Mouse (Mus musculus): ENCODE measurements around the gene Kti12. TPM values are rescaled to one million over a fixed set of nuclear protein-coding genes. Genes with fewer than 3 reads are reported as not detected.

Gene Kti12
- polyA plus RNA-seq, 1 experiment = 27.3 TPM

- no peaks in the 10 kb centered on the region for H3K36me3 ChIP-seq (ENCODE audit: control insufficient read depth, insufficient read depth, low read length)
- no peaks in the 10 kb centered on the region for H3K27me3 ChIP-seq (replicated peaks; ENCODE audit: control insufficient read depth, insufficient read depth, low read length)
- H3K27ac ChIP-seq (ENCODE audit: insufficient read depth, low read depth, low read length) = no peak overlapping the region
- no peak for TF ChIP-seq POLR2A (IDR thresholded peaks at IDR 0.05; ENCODE audit: low read depth, low read length)
- peak; percentile 97; the same call in 1 of the 2 replicates for TF ChIP-seq CTCF (conservative IDR thresholded peaks at IDR 0.05; ENCODE audit: insufficient read depth, insufficient read length, low read depth, low read length)
- 34% methylated on average over 10 of the region's 10 CpGs for WGBS
- peak; percentile 88 for DNase-seq
- H3K4me3 ChIP-seq (ENCODE audit: insufficient read depth, low read depth, low read length) = no peak overlapping the region
- H3K4me1 ChIP-seq (ENCODE audit: control insufficient read depth, insufficient read depth, low read length) = no peaks in the 10 kb centered on the region
These were observed 22.3 kb downstream of the Kti12 start for GRCm38 (mm10) chr4:108869730-108870374.

DNA sequence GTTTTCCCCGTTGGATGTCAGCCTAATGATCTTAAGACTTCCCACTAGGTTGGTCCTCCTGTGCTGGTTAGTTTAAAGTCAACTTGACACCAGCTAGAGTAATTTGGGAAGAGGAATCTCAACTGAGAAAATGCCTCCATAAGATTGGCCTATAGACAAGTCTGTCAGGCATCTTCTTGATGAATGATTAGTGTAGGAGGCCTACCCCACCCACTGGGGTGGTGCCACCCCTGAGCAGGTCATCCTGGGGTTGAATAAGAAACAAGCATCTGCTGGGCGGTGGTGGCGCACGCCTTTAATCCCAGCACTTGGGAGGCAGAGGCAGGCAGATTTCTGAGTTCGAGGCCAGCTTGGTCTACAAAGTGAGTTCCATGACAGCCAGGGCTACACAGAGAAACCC is 26.2 kb downstream of the Kti12 start:
- no peaks in the 10 kb centered on the region for H3K4me1 ChIP-seq (ENCODE audit: control insufficient read depth, insufficient read depth, low read length)
- DNase-seq = no peak
- H3K27ac ChIP-seq (ENCODE audit: insufficient read depth, low read depth, low read length) = no peak overlapping the region
- TF ChIP-seq POLR2A (IDR thresholded peaks at IDR 0.05; ENCODE audit: low read depth, low read length) (no peak), CTCF (conservative IDR thresholded peaks at IDR 0.05; ENCODE audit: insufficient read depth, insufficient read length, low read depth, low read length) (no peak)
- H3K4me3 ChIP-seq (ENCODE audit: insufficient read depth, low read depth, low read length) = no peak overlapping the region
- WGBS = 90% methylated on average over 5 of the region's 5 CpGs
- no peaks in the 10 kb centered on the region for H3K36me3 ChIP-seq (ENCODE audit: control insufficient read depth, insufficient read depth, low read length)
- H3K27me3 ChIP-seq (replicated peaks; ENCODE audit: control insufficient read depth, insufficient read depth, low read length) = no peaks in the 10 kb centered on the region

DNA sequence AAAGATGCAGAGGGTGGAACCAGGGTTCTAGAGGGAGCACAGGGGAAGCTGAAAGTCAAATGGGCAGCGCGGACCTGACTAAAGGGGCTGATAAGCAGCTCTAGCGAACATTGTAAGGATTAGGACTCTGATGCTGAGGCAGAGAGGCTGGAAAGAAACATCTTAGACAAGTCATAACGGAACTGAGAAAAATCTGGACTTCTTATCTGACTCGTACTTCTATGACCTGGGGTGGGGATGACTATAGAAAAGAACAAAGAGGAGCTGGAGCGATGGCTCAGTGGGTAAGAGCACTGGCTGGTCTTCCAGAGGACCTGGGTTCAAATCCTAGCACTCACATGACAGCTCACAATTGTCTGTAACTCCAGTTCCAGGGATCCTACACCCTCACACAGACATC is 30.3 kb downstream of the Kti12 start:
- no peaks in the 10 kb centered on the region for H3K36me3 ChIP-seq (ENCODE audit: control insufficient read depth, insufficient read depth, low read length)
- no peaks in the 10 kb centered on the region for H3K4me1 ChIP-seq (ENCODE audit: control insufficient read depth, insufficient read depth, low read length)
- no peak overlapping the region for H3K27ac ChIP-seq (ENCODE audit: insufficient read depth, low read depth, low read length)
- WGBS = 89% methylated on average over 6 of the region's 6 CpGs
- TF ChIP-seq POLR2A (IDR thresholded peaks at IDR 0.05; ENCODE audit: low read depth, low read length) = no peak
- H3K4me3 ChIP-seq (ENCODE audit: insufficient read depth, low read depth, low read length) = no peak overlapping the region
- peaks cover 2% of the 10 kb centered on the region; the same call in 1 of the 2 replicates for H3K27me3 ChIP-seq (replicated peaks; ENCODE audit: control insufficient read depth, insufficient read depth, low read length)
- DNase-seq = no peak

DNA sequence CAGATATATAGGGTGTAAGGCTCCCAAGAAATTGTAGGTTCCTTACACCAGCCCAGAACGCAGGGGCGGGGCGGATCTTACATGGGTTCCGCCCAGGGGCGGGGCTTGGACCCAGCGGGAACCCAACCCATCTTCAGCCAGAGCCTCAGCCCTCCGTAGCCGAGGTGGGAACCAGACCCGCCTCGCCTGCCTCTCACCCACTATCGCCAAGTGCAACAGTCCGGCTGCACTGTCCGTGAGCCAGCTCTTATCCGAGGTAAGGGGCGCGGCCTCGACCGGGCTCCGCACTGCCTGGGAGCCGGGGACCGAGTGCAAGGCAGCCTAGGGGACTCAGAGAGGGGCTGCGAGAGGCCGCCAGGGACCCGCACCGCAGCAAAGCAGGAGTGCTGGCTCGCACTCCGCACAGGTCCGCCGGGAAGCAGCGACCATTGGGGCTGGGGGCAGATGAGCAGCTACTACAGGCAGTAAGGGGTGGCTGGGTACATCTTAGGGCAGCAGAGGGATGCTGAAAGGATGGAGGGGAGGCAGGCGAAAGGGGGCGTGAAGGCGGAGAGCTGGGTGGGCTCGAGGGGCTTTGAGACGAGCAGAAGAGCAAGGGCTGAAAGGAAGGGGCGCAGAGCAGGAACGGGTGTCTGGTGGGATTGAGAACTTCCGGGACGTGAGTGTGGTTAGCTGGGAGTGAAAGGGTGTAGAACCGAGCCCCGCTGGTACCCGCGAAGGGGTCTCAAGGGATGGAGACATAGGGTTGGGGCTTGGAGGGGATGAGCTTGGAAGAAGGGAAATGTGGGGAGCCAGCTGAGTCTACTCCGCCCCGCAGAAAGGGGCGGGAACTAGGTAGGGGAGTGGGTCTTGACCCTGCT is 31.6 kb downstream of the Kti12 start, which contains the start of gene Rab3b:
Rab3b (plus strand) TSS at position 101 of the 860 bp plus-strand sequence.
- H3K27ac ChIP-seq (ENCODE audit: insufficient read depth, low read depth, low read length) = no peak within 1 kb of the TSS
- no peaks in the 10 kb centered on the region for H3K4me1 ChIP-seq (ENCODE audit: control insufficient read depth, insufficient read depth, low read length)
- H3K4me3 ChIP-seq (ENCODE audit: insufficient read depth, low read depth, low read length) = peak within 1 kb of the TSS; percentile 47; the same call in 1 of the 2 replicates
- H3K36me3 ChIP-seq (ENCODE audit: control insufficient read depth, insufficient read depth, low read length) = no peaks in the 10 kb centered on the region
- WGBS = 2% methylated on average over 46 of the region's 46 CpGs
- TF ChIP-seq CTCF (conservative IDR thresholded peaks at IDR 0.05; ENCODE audit: insufficient read depth, insufficient read length, low read depth, low read length) (no peak), POLR2A (IDR thresholded peaks at IDR 0.05; ENCODE audit: low read depth, low read length) (no peak)
- DNase-seq = peak; percentile 31
- H3K27me3 ChIP-seq (replicated peaks; ENCODE audit: control insufficient read depth, insufficient read depth, low read length) = peaks cover 2% of the 10 kb centered on the region; the same call in 1 of the 2 replicates

- no peak overlapping the region for H3K27ac ChIP-seq (ENCODE audit: insufficient read depth, low read depth, low read length)
- DNase-seq = no peak
- H3K27me3 ChIP-seq (replicated peaks; ENCODE audit: control insufficient read depth, insufficient read depth, low read length) = peaks cover 2% of the 10 kb centered on the region; the same call in 1 of the 2 replicates
- TF ChIP-seq POLR2A (IDR thresholded peaks at IDR 0.05; ENCODE audit: low read depth, low read length) = no peak
- TF ChIP-seq CTCF (conservative IDR thresholded peaks at IDR 0.05; ENCODE audit: insufficient read depth, insufficient read length, low read depth, low read length) = no peak
- 73% methylated on average over 13 of the region's 13 CpGs for WGBS
- H3K4me3 ChIP-seq (ENCODE audit: insufficient read depth, low read depth, low read length) = no peak overlapping the region
- no peaks in the 10 kb centered on the region for H3K4me1 ChIP-seq (ENCODE audit: control insufficient read depth, insufficient read depth, low read length)
- no peaks in the 10 kb centered on the region for H3K36me3 ChIP-seq (ENCODE audit: control insufficient read depth, insufficient read depth, low read length)
These were observed 36.2 kb downstream of the Kti12 start for GRCm38 (mm10) chr4:108883815-108884214.

DNA sequence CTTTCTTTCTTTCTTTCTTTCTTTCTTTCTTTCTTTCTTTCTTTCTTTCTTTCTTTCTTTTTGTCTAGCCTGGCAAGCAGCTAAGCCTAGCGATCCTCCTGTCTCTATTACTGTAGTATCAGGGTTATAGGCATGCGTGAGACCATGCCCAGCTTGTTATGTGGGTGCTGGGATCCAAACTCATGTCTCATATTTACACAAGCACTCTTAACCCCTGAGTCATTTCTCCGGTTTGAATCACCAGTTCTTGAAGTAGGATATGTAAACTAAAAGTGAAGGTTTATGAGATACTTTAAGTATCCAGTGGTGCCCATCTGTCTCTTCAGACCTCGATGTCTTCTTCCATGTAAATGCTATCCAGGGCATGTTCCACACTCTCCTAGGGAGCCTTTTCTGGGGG is 39.9 kb downstream of the Kti12 start:
- 90% methylated on average over 4 of the region's 4 CpGs for WGBS
- no peaks in the 10 kb centered on the region for H3K36me3 ChIP-seq (ENCODE audit: control insufficient read depth, insufficient read depth, low read length)
- no peaks in the 10 kb centered on the region for H3K27me3 ChIP-seq (replicated peaks; ENCODE audit: control insufficient read depth, insufficient read depth, low read length)

DNA sequence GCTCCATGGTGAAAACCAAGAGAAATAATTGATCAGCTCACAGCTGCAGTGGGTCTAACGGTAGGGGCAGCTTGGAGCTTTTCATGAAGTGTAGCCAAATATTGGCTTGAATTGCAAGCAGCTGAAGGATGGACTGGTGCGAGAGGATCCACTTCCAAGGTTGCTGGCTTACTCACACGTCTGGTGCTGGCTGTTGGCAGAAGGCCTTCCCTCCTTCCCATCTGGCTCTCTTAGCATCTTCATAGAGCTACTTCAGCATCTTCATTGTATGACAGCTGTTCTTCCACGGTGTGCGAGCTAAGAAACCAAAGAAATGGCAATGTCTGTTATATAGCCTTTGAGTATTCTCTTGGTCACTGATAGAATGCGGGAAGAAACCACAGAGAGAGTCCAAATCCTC is 43.3 kb downstream of the Kti12 start:
- Histone ChIP-seq H3K27me3 (replicated peaks; ENCODE audit: control insufficient read depth, insufficient read depth, low read length) (no peaks in the 10 kb centered on the region; the same call in 1 of the 2 replicates), H3K4me3 (ENCODE audit: insufficient read depth, low read depth, low read length) (no peak overlapping the region), H3K27ac (ENCODE audit: insufficient read depth, low read depth, low read length) (no peak overlapping the region), H3K36me3 (ENCODE audit: control insufficient read depth, insufficient read depth, low read length) (no peaks in the 10 kb centered on the region), H3K4me1 (ENCODE audit: control insufficient read depth, insufficient read depth, low read length) (no peaks in the 10 kb centered on the region)
- 90% methylated on average over 6 of the region's 6 CpGs for WGBS
- TF ChIP-seq POLR2A (IDR thresholded peaks at IDR 0.05; ENCODE audit: low read depth, low read length) (no peak), CTCF (conservative IDR thresholded peaks at IDR 0.05; ENCODE audit: insufficient read depth, insufficient read length, low read depth, low read length) (no peak)
- DNase-seq = no peak

More for the DNA sequence above, 39.9 kb downstream of the Kti12 start:
- no peak overlapping the region for H3K27ac ChIP-seq (ENCODE audit: insufficient read depth, low read depth, low read length)
- no peaks in the 10 kb centered on the region for H3K4me1 ChIP-seq (ENCODE audit: control insufficient read depth, insufficient read depth, low read length)
- no peak overlapping the region for H3K4me3 ChIP-seq (ENCODE audit: insufficient read depth, low read depth, low read length)
- no peak for TF ChIP-seq POLR2A (IDR thresholded peaks at IDR 0.05; ENCODE audit: low read depth, low read length)
- no peak for TF ChIP-seq CTCF (conservative IDR thresholded peaks at IDR 0.05; ENCODE audit: insufficient read depth, insufficient read length, low read depth, low read length)
- DNase-seq = no peak

Other genes with a start within 250 kb of the Kti12 start
- gene Cc2d1b, start 227.8 kb upstream of the Kti12 start, polyA plus RNA-seq (2012; rRNA removed) = 26.4 and 29.2 TPM in 2 replicates
- gene 3110021N24Rik, start 128.1 kb upstream of the Kti12 start, polyA plus RNA-seq (2012; rRNA removed) = 0.05 and 0.16 TPM in 2 replicates
- 5.2 and 6.5 TPM in 2 replicates for gene Zfyve9, start 67.0 kb upstream of the Kti12 start, polyA plus RNA-seq (2012; rRNA removed)
- 12.7 and 16.7 TPM in 2 replicates for gene Btf3l4, start 14.2 kb upstream of the Kti12 start, polyA plus RNA-seq (2012; rRNA removed)
- gene Txndc12, start 13.2 kb upstream of the Kti12 start, polyA plus RNA-seq (2012; rRNA removed) = 22.5 and 25.3 TPM in 2 replicates
- gene A730015C16Rik, start 834 bp downstream of the Kti12 start, polyA plus RNA-seq (2012; rRNA removed) = 0.15 TPM in 1 of 2 replicates, not detected in the other
- 20.3 and 22.2 TPM in 2 replicates for gene Rab3b, start 31.3 kb downstream of the Kti12 start, polyA plus RNA-seq (2012; rRNA removed)
- 38.5 and 50.5 TPM in 2 replicates for gene Nrd1, start 152.9 kb downstream of the Kti12 start, polyA plus RNA-seq (2012; rRNA removed)